Mouse (Mus musculus) heart, postnatal 10 days (tissue): ENCODE data around the gene Vwa5b1. TPM values are rescaled to one million over a fixed set of nuclear protein-coding genes. Genes with fewer than 3 reads are reported as not detected.

Experiments
- DNase-seq, 2 experiments: peaks; one replicate each; pipeline ENCODE4 v3.0.0; 2021
- intact Hi-C: fragments of 180-260 bp; cut with DNase I; formaldehyde crosslinking; loops from one replicate; pipeline ENCODE4 v1.15.1; 2025
- total RNA-seq, 2 experiments: library from RNA; stranded (reverse); gene quantifications; 2 replicates each; pipeline ENCODE4 v1.2.3; 2021

Vwa5b1 gene
- under 1 TPM in 1 of 2 experiments, not detected in 1; 0.07 TPM for total RNA-seq

- intact Hi-C loops = no loop called here
- DNase-seq = no peak
Observed at GRCm38 (mm10) chr4:138635428-138636145, at the start of gene Vwa5b1. Gene Vwa5b1, minus strand, starts transcription at chr4:138635884.

GRCm38 (mm10) chr4:138682760-138683159 lies 47.1 kb upstream of the Vwa5b1 start:
- intact Hi-C loops = no loop called here
- no peak for DNase-seq

GRCm38 (mm10) chr4:138680124-138680523 lies 44.4 kb upstream of the Vwa5b1 start:
- intact Hi-C loops = no loop called here
- no peak for DNase-seq

GRCm38 (mm10) chr4:138677579-138677978 lies 41.9 kb upstream of the Vwa5b1 start:
- intact Hi-C loops = no loop called here
- DNase-seq = no peak

- peak; percentile 22 to 39 for DNase-seq
- intact Hi-C loops = no loop called here
Observed at GRCm38 (mm10) chr4:138676480-138676879, 40.8 kb upstream of the Vwa5b1 start.

GRCm38 (mm10) chr4:138672160-138672559 lies 36.5 kb upstream of the Vwa5b1 start:
- DNase-seq = no peak
- intact Hi-C loops = no loop called here

GRCm38 (mm10) chr4:138670093-138670889 lies 34.6 kb upstream of the Vwa5b1 start:
- no peak for DNase-seq
- intact Hi-C loops = no loop called here

GRCm38 (mm10) chr4:138666521-138666920 lies 30.8 kb upstream of the Vwa5b1 start:
- DNase-seq = no peak
- intact Hi-C loops = no loop called here

GRCm38 (mm10) chr4:138659936-138660602 lies 24.4 kb upstream of the Vwa5b1 start:
- no peak for DNase-seq
- intact Hi-C loops = no loop called here

- DNase-seq = no peak
- intact Hi-C loops = no loop called here
Observed at GRCm38 (mm10) chr4:138653056-138653455, 17.4 kb upstream of the Vwa5b1 start.

GRCm38 (mm10) chr4:138651881-138652280 lies 16.2 kb upstream of the Vwa5b1 start:
- intact Hi-C loops = no loop called here
- no peak for DNase-seq

GRCm38 (mm10) chr4:138648096-138648635 lies 12.5 kb upstream of the Vwa5b1 start:
- intact Hi-C loops = no loop called here
- no peak for DNase-seq

GRCm38 (mm10) chr4:138642272-138642671 lies 6.6 kb upstream of the Vwa5b1 start:
- intact Hi-C loops = no loop called here
- no peak for DNase-seq

- intact Hi-C loops = no loop called here
- DNase-seq = no peak
Observed at GRCm38 (mm10) chr4:138636146-138636511, 445 bp upstream of the Vwa5b1 start.

GRCm38 (mm10) chr4:138628256-138628655 lies 7.4 kb downstream of the Vwa5b1 start:
- intact Hi-C loops = no loop called here
- DNase-seq = no peak

GRCm38 (mm10) chr4:138614454-138614853 lies 21.2 kb downstream of the Vwa5b1 start:
- peak in 1 of 2 experiments; percentile 2 for DNase-seq
- intact Hi-C loops = no loop called here

GRCm38 (mm10) chr4:138601926-138602325 lies 33.8 kb downstream of the Vwa5b1 start:
- peak in 1 of 2 experiments; percentile 5 for DNase-seq
- intact Hi-C loops = no loop called here

- DNase-seq = peak; percentile 26 to 41
- intact Hi-C loops = no loop called here
Observed at GRCm38 (mm10) chr4:138597904-138598347, 37.8 kb downstream of the Vwa5b1 start.

- intact Hi-C loops = no loop called here
- DNase-seq = peak in 1 of 2 experiments; percentile 3
Observed at GRCm38 (mm10) chr4:138596391-138597130, 39.1 kb downstream of the Vwa5b1 start.

GRCm38 (mm10) chr4:138584946-138585345 lies 50.7 kb downstream of the Vwa5b1 start:
- intact Hi-C loops = no loop called here
- DNase-seq = no peak
